Mouse (Mus musculus): ENCODE measurements around the gene Sec24b. TPM values are rescaled to one million over a fixed set of nuclear protein-coding genes. Genes with fewer than 3 reads are reported as not detected.

The Sec24b gene
- polyA plus RNA-seq, 1 experiment from 2014 or later, result 29.6 TPM

Other genes starting within 250 kb of the Sec24b start
- 0.16 and 0.18 TPM in 2 replicates for gene Rrh, start 239.0 kb downstream of the Sec24b start, polyA plus RNA-seq (2015; fragmentation: Nextera tagmentation; extraction: Ambion mirVana)
- gene Gar1, start 230.2 kb downstream of the Sec24b start, polyA plus RNA-seq (2015; fragmentation: Nextera tagmentation; extraction: Ambion mirVana), result 37.6 and 39.9 TPM in 2 replicates
- gene Cfi, start 225.7 kb downstream of the Sec24b start, polyA plus RNA-seq (2015; fragmentation: Nextera tagmentation; extraction: Ambion mirVana), result 0.44 and 0.53 TPM in 2 replicates
- 39.2 and 39.8 TPM in 2 replicates for gene Pla2g12a, start 182.9 kb downstream of the Sec24b start, polyA plus RNA-seq (2015; fragmentation: Nextera tagmentation; extraction: Ambion mirVana)
- 20.8 and 23.1 TPM in 2 replicates for gene Casp6, start 160.1 kb downstream of the Sec24b start, polyA plus RNA-seq (2015; fragmentation: Nextera tagmentation; extraction: Ambion mirVana)
- gene Mcub, start 91.3 kb downstream of the Sec24b start, polyA plus RNA-seq (2015; fragmentation: Nextera tagmentation; extraction: Ambion mirVana), result 5.7 and 6.5 TPM in 2 replicates
- 4.8 and 5.0 TPM in 2 replicates for gene Col25a1, start 69.9 kb upstream of the Sec24b start, polyA plus RNA-seq (2015; fragmentation: Nextera tagmentation; extraction: Ambion mirVana)